Mouse (Mus musculus): ENCODE results near the gene Gm13698.
"Not testable (repeated sequence)": the region's sequence is repeated elsewhere in the genome, so short reads cannot be mapped to it uniquely, and the experiment has no call there.

GRCm38 (mm10) chr2:83993639-83994255 is 38.3 kb downstream of the Gm13698 start:
- TF ChIP-seq CTCF, POLR2A (IDR thresholded peaks at IDR 0.05; ENCODE audit: insufficient read depth, low read depth, low read length): not testable (repeated sequence)

All from olfactory bulb, adult 2 months (tissue).